Mouse (Mus musculus): ENCODE data around the gene Slc39a2.
"Not testable (repeated sequence)": the region's sequence is repeated elsewhere in the genome, so short reads cannot be mapped to it uniquely, and the experiment has no call there.

Slc39a2 gene

GRCm38 (mm10) chr14:51902806-51903710 is 10.4 kb downstream of the Slc39a2 start:
- DNase-seq (ENCODE audit: low spot score in 2 of 2): peak in 1 of 2 experiments; percentile 67

DNA sequence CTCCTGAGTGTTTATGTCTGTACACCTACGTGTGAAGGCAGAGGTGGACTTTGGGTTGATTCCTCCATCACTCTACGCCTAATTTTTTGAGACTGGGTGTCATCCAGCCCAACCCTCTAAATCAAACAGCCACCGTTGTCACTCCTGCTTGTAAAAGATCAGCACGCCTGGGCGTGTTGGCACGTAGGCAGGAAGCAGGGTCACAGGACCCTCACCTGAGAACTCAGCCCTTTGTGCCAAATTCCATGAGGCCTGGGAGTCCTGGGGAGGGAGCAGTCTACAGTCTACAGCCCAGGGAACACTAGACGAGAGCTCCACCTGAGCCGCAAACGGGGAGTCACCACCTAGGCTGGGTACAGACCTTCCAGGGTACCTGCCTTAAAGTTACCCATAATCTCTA is 11.1 kb downstream of the Slc39a2 start:
- no peak for DNase-seq (ENCODE audit: low spot score in 2 of 2)

DNA sequence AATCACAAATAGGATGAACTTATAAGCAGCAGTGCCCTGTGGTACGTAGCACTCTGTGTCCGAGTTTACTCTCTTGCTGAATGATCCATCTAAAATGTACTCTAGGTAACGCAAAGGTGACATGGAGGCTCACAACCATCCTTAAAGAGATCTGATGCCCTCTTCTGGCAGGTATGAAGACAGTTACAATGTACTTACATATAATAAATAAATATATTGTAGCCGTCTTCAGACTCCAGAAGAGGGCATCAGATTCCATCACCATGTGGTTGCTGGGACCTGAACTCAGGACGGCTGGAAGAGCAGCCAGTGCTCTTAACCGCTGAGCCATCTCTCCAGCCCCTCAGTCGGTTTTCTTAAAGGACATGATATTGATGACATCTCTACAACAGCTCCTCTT is 12.0 kb downstream of the Slc39a2 start:
- DNase-seq (ENCODE audit: low spot score in 2 of 2): no peak

DNA sequence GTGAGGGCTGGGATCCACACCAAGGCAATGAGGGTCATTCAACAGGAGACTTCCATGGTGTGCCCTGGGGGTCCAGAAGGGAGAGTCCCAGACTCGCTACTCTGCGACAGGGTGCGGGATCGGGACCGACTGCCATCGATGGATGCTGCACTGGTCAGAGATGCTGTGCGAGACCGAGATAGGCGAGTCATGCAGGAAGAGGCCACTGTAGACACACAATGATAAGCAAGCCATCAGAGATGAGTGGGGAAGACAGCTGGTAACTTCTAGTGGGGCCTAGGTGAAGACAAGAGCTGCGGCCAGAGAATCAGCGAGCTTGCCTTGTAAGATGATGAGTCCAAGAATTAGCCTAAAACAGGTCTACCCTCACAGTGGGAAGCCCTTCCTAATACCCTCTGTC is 13.4 kb downstream of the Slc39a2 start:
- no peak for DNase-seq (ENCODE audit: low spot score in 2 of 2)

- DNase-seq (ENCODE audit: low spot score in 2 of 2): no peak
Observed at GRCm38 (mm10) chr14:51911301-51911700, 18.6 kb downstream of the Slc39a2 start.

DNA sequence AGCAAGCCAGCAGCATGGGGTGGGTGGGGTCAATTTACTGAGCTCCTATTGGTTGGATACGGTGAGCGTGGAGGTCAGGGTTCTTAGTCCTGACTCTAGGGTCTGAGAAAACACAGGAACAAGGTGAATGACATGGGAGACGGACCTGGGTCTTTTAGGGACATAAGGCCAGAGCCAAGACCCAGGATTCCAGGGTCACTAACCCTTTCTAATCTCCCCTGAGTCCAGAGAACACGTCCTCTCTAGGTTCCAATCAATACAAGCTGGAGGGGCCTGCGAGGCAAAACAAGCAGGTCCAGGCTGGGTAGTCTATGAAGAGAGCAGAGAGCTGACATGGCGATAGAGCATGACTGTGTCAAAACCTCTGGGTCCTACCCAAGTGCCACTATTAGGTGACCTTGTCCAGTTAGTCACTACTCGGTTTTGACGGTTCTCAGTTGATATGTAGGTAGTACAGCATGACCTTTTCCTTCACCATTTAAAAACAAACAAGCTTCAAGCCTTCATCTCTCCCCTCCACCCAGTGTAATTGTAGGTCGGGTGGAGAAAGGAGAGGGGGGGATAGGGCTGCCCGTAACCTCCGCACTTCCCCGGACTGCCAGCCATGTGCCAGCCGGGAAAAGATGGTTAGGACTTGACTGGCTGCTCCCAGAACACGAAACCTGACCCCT is 19.8 kb downstream of the Slc39a2 start:
- no peak for DNase-seq (ENCODE audit: low spot score in 2 of 2)

- peak; percentile 52 to 61 for DNase-seq (ENCODE audit: low spot score in 2 of 2)
Observed at GRCm38 (mm10) chr14:51913062-51913959, 20.6 kb downstream of the Slc39a2 start.

- DNase-seq (ENCODE audit: low spot score in 2 of 2): peak; percentile 44 to 77
Observed at GRCm38 (mm10) chr14:51913960-51914762, 21.5 kb downstream of the Slc39a2 start, which contains the start of gene Ndrg2. TSS of gene Ndrg2 (minus strand) at chr14:51914158.

DNA sequence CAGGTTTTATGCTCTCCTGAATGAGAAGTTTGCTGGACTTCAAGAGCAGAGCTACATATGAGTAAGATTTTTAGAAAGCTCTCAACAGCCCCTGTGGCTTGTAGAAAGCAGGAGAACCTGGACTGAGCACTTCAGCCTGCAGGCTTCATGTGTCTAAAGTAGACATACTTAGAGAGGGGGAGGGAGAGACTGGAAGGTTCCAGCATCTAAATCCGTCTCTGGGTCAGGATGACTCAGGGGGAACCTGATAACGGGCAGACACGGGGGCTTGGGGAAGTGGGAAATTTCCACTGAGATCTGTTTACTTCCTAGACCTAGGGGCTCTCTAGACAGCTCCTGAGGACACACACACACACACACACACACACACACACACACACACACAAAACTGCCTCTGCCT is 22.3 kb downstream of the Slc39a2 start:
- DNase-seq (ENCODE audit: low spot score in 2 of 2): no peak

GRCm38 (mm10) chr14:51916539-51916938 is 23.9 kb downstream of the Slc39a2 start:
- no peak for DNase-seq (ENCODE audit: low spot score in 2 of 2)

DNA sequence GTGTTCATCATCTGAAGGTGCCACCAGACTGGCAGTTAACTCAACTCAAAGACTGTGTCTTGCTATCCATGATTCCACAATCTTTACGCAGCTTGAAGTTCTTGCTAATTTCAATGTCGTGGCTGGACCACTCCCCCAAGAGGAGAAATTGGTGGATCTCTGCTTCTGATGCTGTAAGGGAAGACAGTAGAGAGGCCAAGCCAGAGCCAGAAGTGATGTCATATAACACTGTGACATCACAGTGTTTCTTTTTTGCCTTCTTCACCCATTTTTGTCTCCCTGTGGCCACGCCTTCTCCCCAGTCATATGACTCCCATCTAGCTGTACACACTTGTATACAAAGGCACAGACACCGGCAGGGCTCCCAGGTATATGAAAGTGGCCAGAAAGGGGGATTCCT is 25.4 kb downstream of the Slc39a2 start, which contains the start of gene Tppp2:
Gene Tppp2, plus strand, starts transcription at position 301 of the 400 bp plus-strand sequence.
- DNase-seq (ENCODE audit: low spot score in 2 of 2): no peak

GRCm38 (mm10) chr14:51918966-51919365 is 26.3 kb downstream of the Slc39a2 start:
- no peak for DNase-seq (ENCODE audit: low spot score in 2 of 2)

DNA sequence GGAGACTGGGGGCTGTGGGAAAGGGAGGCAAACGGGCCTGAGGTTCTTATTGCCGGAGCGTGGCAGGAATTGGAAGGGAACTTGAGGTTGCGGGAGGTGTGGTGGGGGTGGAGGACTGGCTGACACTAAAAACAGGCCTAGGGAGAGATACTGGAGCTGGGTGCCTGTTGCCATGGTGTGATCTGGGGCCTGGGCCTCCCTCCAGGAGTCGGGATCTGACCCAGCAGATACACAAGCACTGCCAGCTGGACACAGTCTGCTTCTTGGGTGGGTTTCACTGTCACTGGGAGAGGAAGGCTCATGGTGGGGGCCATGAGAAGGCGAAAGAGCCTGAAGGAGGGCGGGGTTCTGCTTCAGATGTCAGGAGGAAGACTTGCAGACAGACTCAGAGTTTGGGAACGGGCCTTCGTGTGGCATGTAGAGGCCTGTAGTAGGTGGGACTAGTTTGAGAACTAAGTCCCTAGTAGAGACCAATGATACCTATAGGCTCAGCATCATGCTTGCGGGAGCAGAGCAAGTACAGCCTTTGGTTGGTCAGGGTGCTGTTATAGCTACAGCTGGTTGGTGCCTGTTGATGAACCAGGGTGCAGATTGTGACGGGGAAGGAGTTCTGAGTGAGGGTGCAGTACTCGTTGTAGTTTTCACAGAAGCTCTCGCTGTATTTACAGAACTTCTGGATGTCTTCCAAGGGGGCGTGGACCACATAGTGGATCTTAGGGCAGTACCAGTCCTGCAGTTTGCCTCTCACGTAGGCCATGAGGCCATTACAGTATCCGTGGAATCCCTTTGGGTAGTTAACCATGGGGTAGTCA is 29.3 kb downstream of the Slc39a2 start:
- DNase-seq (ENCODE audit: low spot score in 2 of 2): peak in 1 of 2 experiments; percentile 59

DNA sequence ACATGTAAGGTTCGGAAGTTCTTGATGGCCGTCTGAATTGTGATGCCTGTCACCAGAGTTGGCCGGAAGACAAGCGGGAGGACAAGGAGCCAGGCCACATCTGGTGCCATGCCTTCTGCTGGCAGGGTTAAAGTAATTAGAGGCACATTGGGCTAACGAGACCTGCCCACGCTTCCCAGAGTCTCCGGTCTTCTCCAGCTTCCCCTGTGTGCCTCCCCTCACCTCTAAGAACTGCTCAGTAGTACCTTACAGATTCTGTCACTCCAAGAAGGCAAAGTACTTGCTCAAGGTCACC is 29.8 kb downstream of the Slc39a2 start, which contains the start of gene Rnase13:
Gene Rnase13, minus strand, starts transcription at position 203 of the 295 bp plus-strand sequence.
- DNase-seq (ENCODE audit: low spot score in 2 of 2): no peak

DNA sequence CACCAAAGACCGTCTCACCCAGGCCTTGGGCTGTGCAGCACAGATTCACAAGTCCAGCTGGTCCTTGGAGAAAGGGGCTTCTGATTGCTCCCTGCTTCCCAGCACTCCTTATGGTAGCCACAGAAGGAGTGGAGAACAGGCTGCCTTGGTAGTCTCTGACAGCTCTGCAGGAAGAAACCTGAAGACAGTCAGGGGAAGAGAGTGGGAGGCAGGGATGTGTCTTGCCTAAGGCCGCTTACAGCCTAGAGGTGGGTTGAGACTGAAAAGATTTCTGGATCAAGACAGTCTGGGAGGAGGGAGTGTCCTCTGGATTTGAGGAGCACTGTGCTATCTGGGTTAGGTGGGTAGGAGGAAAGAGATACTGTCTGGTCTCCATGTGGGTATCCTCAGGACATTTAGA is 30.2 kb downstream of the Slc39a2 start:
- DNase-seq (ENCODE audit: low spot score in 2 of 2): no peak

GRCm38 (mm10) chr14:51923492-51923891 is 30.8 kb downstream of the Slc39a2 start:
- DNase-seq (ENCODE audit: low spot score in 2 of 2): no peak

GRCm38 (mm10) chr14:51926930-51927329 is 34.2 kb downstream of the Slc39a2 start:
- DNase-seq (ENCODE audit: low spot score in 2 of 2): not testable (repeated sequence)

DNA sequence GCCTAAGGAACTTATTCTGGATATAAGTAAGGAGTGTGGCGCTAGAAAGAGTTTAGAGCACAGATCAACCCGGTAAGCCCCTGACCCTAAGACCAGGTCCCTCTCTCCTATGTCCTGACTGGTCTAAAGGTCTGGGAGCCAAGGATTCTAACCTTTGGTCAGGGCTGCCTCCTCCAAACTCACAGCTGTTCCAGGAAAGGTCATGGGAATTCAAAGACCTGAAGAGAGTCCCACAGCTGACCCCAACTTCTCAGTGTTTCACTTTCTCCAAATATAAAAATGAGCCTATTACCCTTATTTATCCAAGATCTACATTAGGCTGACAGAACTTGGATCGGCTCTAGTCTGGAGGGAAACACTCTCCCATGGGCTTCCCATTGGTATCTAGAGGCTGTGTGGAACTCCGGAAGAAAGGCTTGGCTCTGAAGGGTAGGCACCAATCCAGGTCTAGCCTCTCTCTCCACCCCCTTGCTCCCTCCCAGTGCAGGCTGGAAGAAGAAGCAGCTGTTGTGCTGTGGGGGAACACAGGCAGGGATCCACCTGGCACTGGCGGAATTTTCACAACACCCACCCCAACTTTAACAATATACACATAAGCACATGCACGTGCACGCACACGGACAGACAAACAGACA is 36.7 kb downstream of the Slc39a2 start:
- DNase-seq (ENCODE audit: low spot score in 2 of 2): peak; percentile 42 to 74

DNA sequence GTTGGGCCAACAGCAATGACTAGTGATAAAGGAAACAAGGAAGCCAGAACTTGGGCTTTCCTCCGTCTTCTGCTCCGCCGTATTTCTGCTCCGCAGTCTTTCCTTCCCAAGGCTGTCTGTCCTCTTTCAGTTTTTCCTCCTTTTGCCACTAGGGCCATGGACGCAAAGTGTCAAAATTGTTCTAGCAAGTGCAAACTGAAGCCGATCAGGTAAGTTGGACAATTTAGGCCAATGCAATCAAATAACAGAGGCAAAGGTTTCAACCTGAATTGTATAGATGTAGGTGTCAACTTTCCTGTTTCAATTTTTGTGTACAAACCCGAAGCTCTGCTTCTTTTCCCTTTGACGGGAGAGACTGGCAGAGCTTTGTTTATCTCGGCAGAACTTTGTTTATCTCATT is 37.3 kb downstream of the Slc39a2 start:
- no peak for DNase-seq (ENCODE audit: low spot score in 2 of 2)

GRCm38 (mm10) chr14:51930824-51931223 is 38.1 kb downstream of the Slc39a2 start:
- peak in 1 of 2 experiments; percentile 80 for DNase-seq (ENCODE audit: low spot score in 2 of 2)

Measured in left cerebral cortex, adult 9 months (tissue).